Mouse (Mus musculus): ENCODE data around the gene Pax6.

DNA sequence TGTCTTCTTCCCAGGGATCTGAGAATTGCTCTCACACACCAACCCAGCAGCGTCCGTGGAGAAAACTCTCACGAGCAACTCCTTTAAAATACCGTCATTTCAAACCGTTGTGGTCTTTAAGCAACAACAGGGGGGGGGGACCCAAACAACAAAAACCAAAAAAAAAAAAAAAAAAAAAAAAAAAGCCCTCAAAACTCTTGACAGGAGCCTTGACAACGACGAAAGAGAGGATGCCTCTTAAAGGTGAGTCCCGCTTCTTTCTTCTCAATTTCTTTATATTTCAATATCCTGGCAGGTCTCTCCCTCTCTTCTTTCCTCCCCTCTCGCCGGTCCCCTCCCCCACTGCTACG, 7.0 kb downstream of the Pax6 start:
- TF ChIP-seq CTCF (IDR thresholded peaks at IDR 0.05; ENCODE audit: low read depth) (no peak), EP300 (IDR thresholded peaks at IDR 0.05; ENCODE audit: low read depth) (no peak)

Data from heart, postnatal 0 days (tissue).